Mouse (Mus musculus): ENCODE results near the gene Chrna3.

DNA sequence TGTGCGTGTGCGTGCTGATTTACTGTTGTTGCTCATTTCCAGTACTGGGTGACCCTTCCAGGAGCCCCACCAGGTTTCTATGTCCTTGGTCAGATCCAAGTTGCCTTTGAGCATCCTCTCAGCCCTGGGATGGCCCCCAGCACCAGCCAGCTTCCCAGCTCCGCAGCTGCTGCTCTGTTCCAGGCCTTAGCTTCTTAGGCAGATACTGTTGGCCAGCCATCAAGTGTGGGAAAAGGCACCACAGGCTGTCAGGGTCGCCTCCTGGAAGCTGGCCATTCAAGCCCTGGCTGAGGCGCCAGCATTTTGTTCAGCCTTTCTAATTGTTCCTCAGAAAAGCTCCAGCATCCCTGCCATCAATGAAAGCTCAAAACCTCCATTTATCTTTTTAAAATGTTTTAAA lies 13.6 kb upstream of the Chrna3 start:
- TF ChIP-seq CTCF (IDR thresholded peaks at IDR 0.05; ENCODE audit: insufficient read depth, low read depth, low read length) (no peak), POLR2A (IDR thresholded peaks at IDR 0.05; ENCODE audit: insufficient read depth, low read depth, low read length) (no peak)

All from olfactory bulb, adult 2 months (tissue).